Mouse (Mus musculus) ovary, adult 18-20 months (tissue): ENCODE results near the gene Relch.

Experiments
- DNase-seq: peaks from one replicate; pipeline ENCODE4 v3.0.0; 2022; ENCODE audit warnings: low spot score, mixed read lengths

Relch gene

DNA sequence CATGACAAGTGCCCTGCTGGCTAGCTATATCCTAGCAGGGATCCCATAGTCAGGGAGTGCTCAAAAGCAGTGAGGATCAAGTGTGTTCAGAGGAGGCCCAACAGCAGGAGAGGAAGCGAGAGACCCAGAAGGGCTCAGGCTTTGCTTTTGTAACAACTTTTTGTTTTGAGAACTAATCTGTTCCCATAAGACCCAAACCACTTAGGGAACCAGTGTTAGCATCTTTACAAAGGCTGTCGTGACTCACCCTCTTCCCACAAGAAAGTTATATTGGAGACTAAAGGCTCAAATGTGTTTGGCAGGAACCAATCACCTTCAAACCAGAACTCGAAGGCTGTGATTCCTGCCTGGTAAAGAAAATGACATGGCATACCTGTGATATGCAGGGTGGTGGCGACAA lies 132.0 kb downstream of the Relch start:
- DNase-seq, result no peak

DNA sequence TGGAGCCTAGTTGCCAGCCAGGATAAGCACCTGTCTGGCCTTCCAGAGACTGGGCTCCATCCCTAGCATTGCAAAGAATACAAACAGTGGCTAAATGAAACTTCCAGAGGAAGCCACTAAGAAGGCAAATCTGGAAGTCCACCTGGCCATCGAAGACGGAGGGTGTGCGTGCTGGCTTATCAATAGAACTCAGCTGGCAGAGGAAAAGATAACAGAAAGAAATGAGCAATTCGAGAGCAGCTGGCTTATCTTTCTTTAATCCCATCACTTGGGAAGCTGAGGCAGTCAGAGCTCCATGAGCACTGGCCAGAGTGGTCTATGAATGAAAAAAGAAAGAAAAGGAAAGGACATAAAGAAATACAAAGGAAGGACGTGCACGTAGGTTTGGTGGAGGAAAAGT lies 136.9 kb downstream of the Relch start:
- no peak for DNase-seq

DNA sequence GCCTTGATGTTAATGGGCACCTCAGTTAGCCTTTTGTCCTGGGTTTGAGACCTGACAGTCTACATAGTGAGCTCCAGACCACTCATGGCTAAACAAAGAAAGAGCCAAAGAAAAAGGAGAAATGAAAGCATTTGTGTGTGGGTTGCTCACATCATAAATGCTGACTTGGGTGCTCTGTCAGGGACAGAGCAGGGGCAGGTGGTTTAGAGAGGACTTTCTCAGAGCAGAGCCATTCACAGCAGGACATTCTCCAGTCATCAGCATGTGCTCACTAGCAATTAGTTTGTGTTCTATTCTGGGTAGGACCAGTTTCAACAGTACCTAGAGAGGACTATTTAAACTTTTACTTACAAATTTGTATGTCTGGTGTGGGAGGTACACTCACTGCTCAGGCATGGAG lies 137.6 kb downstream of the Relch start:
- no peak for DNase-seq

DNA sequence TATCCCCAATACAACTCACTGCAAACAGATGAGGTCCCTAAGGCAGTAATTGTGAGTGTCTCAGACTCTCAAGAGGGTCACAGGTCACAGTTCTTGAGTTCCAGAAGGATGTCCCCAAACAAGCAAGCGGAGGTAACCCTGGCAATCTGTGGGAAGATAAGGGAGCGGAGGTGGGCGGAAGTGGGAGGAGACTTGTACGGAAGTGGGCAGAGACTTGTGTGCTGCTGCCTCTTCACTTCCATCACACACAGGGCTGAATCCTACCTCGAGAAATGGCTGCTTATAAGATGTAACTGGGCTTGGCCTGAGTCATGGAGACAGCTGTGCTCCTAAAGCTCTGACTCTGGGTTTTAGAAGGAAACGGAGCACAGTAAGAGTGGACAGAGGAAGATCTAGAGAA lies 139.3 kb downstream of the Relch start:
- no peak for DNase-seq

- no peak for DNase-seq
Observed at GRCm38 (mm10) chr1:105804285-105804684, 140.6 kb downstream of the Relch start.
